Mouse (Mus musculus) neural tube, embryonic 15.5 days (tissue): ENCODE results near the gene Homer2. TPM values are rescaled to one million over a fixed set of nuclear protein-coding genes. Genes with fewer than 3 reads are reported as not detected.
A peak's percentile ranks its signal among the peaks of the same experiment; 100 is the strongest.

Experiments
- ATAC-seq: fragments of 200-750 bp; cut with Nextera tagmentation; 2 replicates; pipeline ENCODE4 v1.8.0; 2017; ENCODE audit warnings: mild to moderate bottlenecking, moderate TSS enrichment, moderate library complexity; ENCODE audit not compliant: low FRiP score
- H3K27ac ChIP-seq: fragments of 300-500 bp; sonication (generic); replicated peaks from 2 replicates; pipeline ENCODE4 v1.5.1; 2015; ENCODE audit warnings: mild to moderate bottlenecking, inconsistent platforms
- H3K27me3 ChIP-seq: fragments of 300-500 bp; sonication (generic); replicated peaks from 2 replicates; pipeline ENCODE4 v1.6.1; 2015; ENCODE audit warnings: inconsistent platforms
- H3K36me3 ChIP-seq: fragments of 300-500 bp; sonication (generic); 2 replicates; pipeline ENCODE4 v1.6.1; 2015; ENCODE audit warnings: inconsistent platforms
- H3K4me1 ChIP-seq: fragments of 300-500 bp; sonication (generic); 2 replicates; pipeline ENCODE4 v1.6.1; 2015; ENCODE audit warnings: inconsistent platforms
- H3K4me2 ChIP-seq: fragments of 300-500 bp; sonication (generic); 2 replicates; pipeline ENCODE4 v1.6.1; 2015; ENCODE audit warnings: inconsistent platforms, mild to moderate bottlenecking, moderate library complexity
- H3K4me3 ChIP-seq: fragments of 300-500 bp; sonication (generic); replicated peaks from 2 replicates; pipeline ENCODE4 v1.5.1; 2015; ENCODE audit warnings: mild to moderate bottlenecking, inconsistent platforms
- H3K9ac ChIP-seq: fragments of 300-500 bp; sonication (generic); replicated peaks from 2 replicates; pipeline ENCODE4 v1.6.1; 2015; ENCODE audit warnings: mild to moderate bottlenecking, inconsistent platforms
- H3K9me3 ChIP-seq: fragments of 300-500 bp; sonication (generic); replicated peaks from 2 replicates; pipeline ENCODE4 v1.6.1; 2016; ENCODE audit warnings: inconsistent platforms
- WGBS: fragments of 180-500 bp; shearing (Covaris S2); methylation state at CpG from one replicate; pipeline ENCODE4 v1.1.7; 2015; ENCODE audit warnings: mixed read lengths; 5-methylcytosine and 5-hydroxymethylcytosine counted together
- polyA plus RNA-seq: library from polyadenylated mRNA; unstranded; fragments of >200 nt; fragmentation: Nextera tagmentation; extraction: Ambion mirVana; gene quantifications from 2 replicates; pipeline ENCODE4 v1.2.1, GENCODE M21; 2015

Homer2 gene
- polyA plus RNA-seq, 1 experiment from 2014 or later, result 30.1 TPM

GRCm38 (mm10) chr7:81695763-81696533 lies 11.4 kb downstream of the Homer2 start:
- no peak overlapping the region for H3K27ac ChIP-seq
- WGBS, result 82% methylated on average over 16 of the region's 16 CpGs
- H3K4me2 ChIP-seq, result no peak overlapping the region
- no peak for ATAC-seq
- H3K4me1 ChIP-seq, result no peaks in the 10 kb centered on the region
- no peak overlapping the region for H3K9ac ChIP-seq
- no peak overlapping the region for H3K4me3 ChIP-seq
- no peaks in the 10 kb centered on the region for H3K9me3 ChIP-seq
- H3K36me3 ChIP-seq, result no peaks in the 10 kb centered on the region
- no peaks in the 10 kb centered on the region for H3K27me3 ChIP-seq

GRCm38 (mm10) chr7:81691067-81691466 lies 16.3 kb downstream of the Homer2 start:
- Histone ChIP-seq H3K27me3 (no peaks in the 10 kb centered on the region), H3K27ac (no peak overlapping the region), H3K36me3 (no peaks in the 10 kb centered on the region), H3K9ac (no peak overlapping the region), H3K4me3 (no peak overlapping the region), H3K4me1 (0 out of 2 replicates have a peak, but pooled peaks cover 6% of the 10 kb centered on the region), H3K4me2 (no peak overlapping the region), H3K9me3 (no peaks in the 10 kb centered on the region)
- ATAC-seq, result no peak
- WGBS, result 88% methylated on average over 5 of the region's 5 CpGs

- WGBS, result 56% methylated on average over 8 of the region's 8 CpGs
- H3K27ac ChIP-seq, result no peak overlapping the region
- no peak for ATAC-seq
- no peaks in the 10 kb centered on the region for H3K27me3 ChIP-seq
- no peaks in the 10 kb centered on the region for H3K9me3 ChIP-seq
- H3K4me3 ChIP-seq, result no peak overlapping the region
- H3K9ac ChIP-seq, result no peak overlapping the region
- H3K4me1 ChIP-seq, result 0 out of 2 replicates have a peak, but pooled peaks cover 6% of the 10 kb centered on the region
- no peaks in the 10 kb centered on the region for H3K36me3 ChIP-seq
- H3K4me2 ChIP-seq, result no peak overlapping the region
Measured at GRCm38 (mm10) chr7:81689116-81689681, 18.1 kb downstream of the Homer2 start.

- ATAC-seq, result no peak
- H3K36me3 ChIP-seq, result no peaks in the 10 kb centered on the region
- 79% methylated on average over 9 of the region's 9 CpGs for WGBS
- no peaks in the 10 kb centered on the region for H3K27me3 ChIP-seq
- no peak overlapping the region for H3K9ac ChIP-seq
- H3K27ac ChIP-seq, result no peak overlapping the region
- 0 out of 2 replicates have a peak, but pooled peaks cover 6% of the 10 kb centered on the region for H3K4me1 ChIP-seq
- no peak overlapping the region for H3K4me2 ChIP-seq
- H3K4me3 ChIP-seq, result no peak overlapping the region
- no peaks in the 10 kb centered on the region for H3K9me3 ChIP-seq
Measured at GRCm38 (mm10) chr7:81688378-81688777, 18.9 kb downstream of the Homer2 start.

GRCm38 (mm10) chr7:81687684-81688316 lies 19.5 kb downstream of the Homer2 start:
- WGBS, result 85% methylated on average over 6 of the region's 6 CpGs
- no peak overlapping the region for H3K4me3 ChIP-seq
- 0 out of 2 replicates have a peak, but pooled peaks cover 6% of the 10 kb centered on the region for H3K4me1 ChIP-seq
- H3K27me3 ChIP-seq, result no peaks in the 10 kb centered on the region
- no peak overlapping the region for H3K4me2 ChIP-seq
- no peaks in the 10 kb centered on the region for H3K36me3 ChIP-seq
- no peak for ATAC-seq
- H3K27ac ChIP-seq, result no peak overlapping the region
- no peak overlapping the region for H3K9ac ChIP-seq
- no peaks in the 10 kb centered on the region for H3K9me3 ChIP-seq

- Histone ChIP-seq H3K4me3 (no peak overlapping the region), H3K4me1 (0 out of 2 replicates have a peak, but pooled peaks cover 6% of the 10 kb centered on the region), H3K9ac (no peak overlapping the region), H3K36me3 (no peaks in the 10 kb centered on the region), H3K9me3 (no peaks in the 10 kb centered on the region), H3K4me2 (no peak overlapping the region), H3K27me3 (no peaks in the 10 kb centered on the region), H3K27ac (no peak overlapping the region)
- 76% methylated on average over 7 of the region's 7 CpGs for WGBS
- ATAC-seq, result no peak
Measured at GRCm38 (mm10) chr7:81685375-81685774, 22.0 kb downstream of the Homer2 start.

GRCm38 (mm10) chr7:81683779-81684422 lies 23.4 kb downstream of the Homer2 start:
- Histone ChIP-seq H3K4me3 (no peak overlapping the region), H3K27ac (no peak overlapping the region), H3K36me3 (no peaks in the 10 kb centered on the region), H3K9me3 (no peaks in the 10 kb centered on the region), H3K4me1 (no peaks in the 10 kb centered on the region), H3K4me2 (no peak overlapping the region), H3K9ac (no peak overlapping the region), H3K27me3 (no peaks in the 10 kb centered on the region)
- 77% methylated on average over 7 of the region's 7 CpGs for WGBS
- ATAC-seq, result no peak

GRCm38 (mm10) chr7:81681386-81681785 lies 25.9 kb downstream of the Homer2 start:
- Histone ChIP-seq H3K27me3 (no peaks in the 10 kb centered on the region), H3K4me2 (no peak overlapping the region), H3K9me3 (no peaks in the 10 kb centered on the region), H3K4me1 (no peaks in the 10 kb centered on the region), H3K27ac (no peak overlapping the region), H3K9ac (no peak overlapping the region), H3K4me3 (no peak overlapping the region), H3K36me3 (no peaks in the 10 kb centered on the region)
- no peak for ATAC-seq
- 64% methylated on average over 3 of the region's 3 CpGs for WGBS

- Histone ChIP-seq H3K4me3 (peak overlapping the region; percentile 15), H3K27ac (peak overlapping the region; percentile 79), H3K9me3 (no peaks in the 10 kb centered on the region), H3K4me1 (peaks cover 13% of the 10 kb centered on the region), H3K27me3 (no peaks in the 10 kb centered on the region), H3K36me3 (no peaks in the 10 kb centered on the region; the same call in 1 of the 2 replicates), H3K4me2 (peak overlapping the region; percentile 48), H3K9ac (0 out of 2 replicates have a peak overlapping the region, but pooled peaks have one; percentile 14)
- peak; percentile 82 for ATAC-seq
- 26% methylated on average over 15 of the region's 15 CpGs for WGBS
Measured at GRCm38 (mm10) chr7:81673359-81674013, 33.8 kb downstream of the Homer2 start.

- Histone ChIP-seq H3K4me2 (peak overlapping the region; percentile 48), H3K9ac (no peak overlapping the region), H3K27ac (peak overlapping the region; percentile 79), H3K27me3 (no peaks in the 10 kb centered on the region), H3K9me3 (no peaks in the 10 kb centered on the region), H3K4me3 (peak overlapping the region; percentile 15; the same call in 1 of the 2 replicates), H3K36me3 (no peaks in the 10 kb centered on the region; the same call in 1 of the 2 replicates), H3K4me1 (peaks cover 13% of the 10 kb centered on the region)
- 40% methylated on average over 10 of the region's 10 CpGs for WGBS
- peak; percentile 54 for ATAC-seq
Measured at GRCm38 (mm10) chr7:81672735-81673291, 34.5 kb downstream of the Homer2 start.

GRCm38 (mm10) chr7:81667156-81667555 lies 40.2 kb downstream of the Homer2 start:
- Histone ChIP-seq H3K27me3 (no peaks in the 10 kb centered on the region), H3K36me3 (no peaks in the 10 kb centered on the region; the same call in 1 of the 2 replicates), H3K4me3 (no peak overlapping the region), H3K4me1 (no peaks in the 10 kb centered on the region), H3K9ac (no peak overlapping the region), H3K9me3 (no peaks in the 10 kb centered on the region), H3K27ac (no peak overlapping the region), H3K4me2 (no peak overlapping the region)
- no peak for ATAC-seq
- WGBS, result 85% methylated on average over 4 of the region's 4 CpGs
